Mouse (Mus musculus): Measurements from ENCODE around the gene Cask. TPM values are rescaled to one million over a fixed set of nuclear protein-coding genes. Genes with fewer than 3 reads are reported as not detected.

Gene Cask
- total and polyA plus RNA-seq, 3 experiments: 9.4 to 13.3 TPM; not detected in 1

- H3K27ac ChIP-seq (ENCODE audit: control insufficient read depth, low read depth, low read length): peak overlapping the region; percentile 39; the same call in 1 of the 2 replicates
- no peak overlapping the region; a peak in 1 of 4 replicates for H3K4me3 ChIP-seq (ENCODE audit: control insufficient read depth in 1 of 2, insufficient read depth in 1 of 2, low read depth in 2 of 2, low read length in 2 of 2)
- peaks cover 0 to 32% of the 10 kb centered on the region in 2 experiments; a peak in 2 of 4 replicates for H3K36me3 ChIP-seq (ENCODE audit: control insufficient read depth in 1 of 2, insufficient read depth in 2 of 2, low read length in 2 of 2)
- no peaks in the 10 kb centered on the region for H3K9me3 ChIP-seq (replicated peaks; ENCODE audit: insufficient read depth, low read length)
- no peaks in the 10 kb centered on the region for H3K27me3 ChIP-seq (ENCODE audit: control insufficient read depth in 1 of 2, insufficient read depth in 2 of 2, low read length in 2 of 2)
- peaks cover 18 to 30% of the 10 kb centered on the region in 2 experiments for H3K4me1 ChIP-seq (ENCODE audit: control insufficient read depth in 1 of 2, insufficient read depth in 2 of 2, low read length in 2 of 2)
- peak; percentile 37 for DNase-seq (ENCODE audit: low read depth, low spot score)
- no peaks in the 10 kb centered on the region for H3K79me2 ChIP-seq (ENCODE audit: control insufficient read depth, insufficient read depth, low read length, poor library complexity)
- peak; percentile 29; the same call in 1 of the 2 replicates for TF ChIP-seq GATA1 (IDR thresholded peaks at IDR 0.05; ENCODE audit: low read depth, low read length)
- peak; percentile 70; the same call in 1 of the 2 replicates for TF ChIP-seq TCF12 (IDR thresholded peaks at IDR 0.05; ENCODE audit: low read depth, low read length)
- TF ChIP-seq KAT2A (conservative IDR thresholded peaks at IDR 0.05; ENCODE audit: low read depth, low read length): 0 out of 2 replicates have a peak, but pooled peaks have one; percentile 21
- peak; percentile 54 for TF ChIP-seq ETS1 (IDR thresholded peaks at IDR 0.05; ENCODE audit: low read depth, low read length)
- TF ChIP-seq USF1 (IDR thresholded peaks at IDR 0.05; ENCODE audit: low read depth, low read length): no peak
- TF ChIP-seq EP300 (IDR thresholded peaks at IDR 0.05; ENCODE audit: low read depth in 1 of 2, low read length in 2 of 2): peak; percentile 69 to 83; a peak in 3 of 4 replicates
- peak; percentile 34; the same call in 1 of the 2 replicates for TF ChIP-seq TAL1 (IDR thresholded peaks at IDR 0.05; ENCODE audit: low read length)
- no peak for TF ChIP-seq SMC3 (IDR thresholded peaks at IDR 0.05; ENCODE audit: low read depth, low read length)
- no peak overlapping the region for H3K9ac ChIP-seq (ENCODE audit: control insufficient read depth, low read depth, low read length, poor library complexity, severe bottlenecking)
Observed at GRCm38 (mm10) chrX:13617294-13617693, 233.9 kb downstream of the Cask start.

- no peak overlapping the region for H3K9ac ChIP-seq (ENCODE audit: control insufficient read depth, low read depth, low read length, poor library complexity, severe bottlenecking)
- peaks cover 0 to 34% of the 10 kb centered on the region in 2 experiments; a peak in 2 of 4 replicates for H3K36me3 ChIP-seq (ENCODE audit: control insufficient read depth in 1 of 2, insufficient read depth in 2 of 2, low read length in 2 of 2)
- H3K27me3 ChIP-seq (ENCODE audit: control insufficient read depth in 1 of 2, insufficient read depth in 2 of 2, low read length in 2 of 2): no peaks in the 10 kb centered on the region
- H3K79me2 ChIP-seq (ENCODE audit: control insufficient read depth, insufficient read depth, low read length, poor library complexity): no peaks in the 10 kb centered on the region
- H3K4me1 ChIP-seq (ENCODE audit: control insufficient read depth in 1 of 2, insufficient read depth in 2 of 2, low read length in 2 of 2): peaks cover 18 to 35% of the 10 kb centered on the region in 2 experiments
- H3K4me3 ChIP-seq (ENCODE audit: control insufficient read depth in 1 of 2, insufficient read depth in 1 of 2, low read depth in 2 of 2, low read length in 2 of 2): no peak overlapping the region
- TF ChIP-seq RAD21 (IDR thresholded peaks at IDR 0.05; ENCODE audit: low read depth, low read length) (no peak), ETS1 (IDR thresholded peaks at IDR 0.05; ENCODE audit: low read depth, low read length) (peak; percentile 16; the same call in 1 of the 2 replicates), BHLHE40 (IDR thresholded peaks at IDR 0.05; ENCODE audit: borderline replicate concordance, low read depth, low read length) (no peak), CHD1 (IDR thresholded peaks at IDR 0.05; ENCODE audit: low read depth, low read length) (no peak), NRF1 (IDR thresholded peaks at IDR 0.05; ENCODE audit: insufficient read depth, low read depth, low read length, poor library complexity, severe bottlenecking) (no peak), SIN3A (IDR thresholded peaks at IDR 0.05; ENCODE audit: low read length) (no peak), SMC3 (IDR thresholded peaks at IDR 0.05; ENCODE audit: low read depth, low read length) (no peak), TBP (IDR thresholded peaks at IDR 0.05; ENCODE audit: low read depth, low read length) (peak; percentile 69; the same call in 1 of the 2 replicates), CHD2 (IDR thresholded peaks at IDR 0.05; ENCODE audit: low read length) (no peak), MAFK (IDR thresholded peaks at IDR 0.05; ENCODE audit: borderline replicate concordance, low read depth, low read length) (no peak), JUND (IDR thresholded peaks at IDR 0.05; ENCODE audit: low read depth, low read length) (no peak), USF2 (IDR thresholded peaks at IDR 0.05; ENCODE audit: borderline replicate concordance in 1 of 2, insufficient read depth in 1 of 2, low read depth in 1 of 2, low read length in 2 of 2) (no peak), POLR2A (IDR thresholded peaks at IDR 0.05; ENCODE audit: control insufficient read depth in 1 of 2, insufficient read depth in 1 of 2, low read depth in 1 of 2, low read length in 2 of 2, poor library complexity in 1 of 2) (no peak), ZMIZ1 (IDR thresholded peaks at IDR 0.05; ENCODE audit: low read depth, low read length) (no peak), KAT2A (conservative IDR thresholded peaks at IDR 0.05; ENCODE audit: low read depth, low read length) (no peak)
- H3K27ac ChIP-seq (ENCODE audit: control insufficient read depth, low read depth, low read length): peak overlapping the region; percentile 10; the same call in 1 of the 2 replicates
- no peaks in the 10 kb centered on the region for H3K9me3 ChIP-seq (replicated peaks; ENCODE audit: insufficient read depth, low read length)
- DNase-seq (ENCODE audit: low read depth, low spot score): peak; percentile 65
Observed at GRCm38 (mm10) chrX:13616726-13617125, 234.4 kb downstream of the Cask start.
